ENCODE assay signal across 27 mouse cellular contexts in the genomic region with DNA sequence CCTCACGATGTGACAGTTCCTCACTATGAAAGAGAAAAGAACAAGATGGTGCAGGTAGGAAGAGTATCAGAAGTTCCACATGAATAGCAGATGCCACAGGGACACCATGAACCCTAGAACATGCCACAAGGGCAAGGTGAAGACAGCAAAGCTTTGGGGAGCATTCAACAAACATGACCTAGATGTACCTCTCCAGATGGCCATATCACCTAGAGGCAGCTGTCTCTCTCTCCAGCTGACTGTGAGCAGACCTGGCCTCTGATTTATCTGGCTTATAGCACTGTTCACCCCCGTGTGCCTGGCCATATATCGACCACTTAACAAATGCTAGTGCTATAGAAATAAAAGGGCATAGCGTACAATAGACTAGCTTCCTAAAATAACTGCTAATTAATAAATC. TPM values are rescaled to one million over a fixed set of nuclear protein-coding genes. Genes with fewer than 3 reads are reported as not detected.
DNase-seq lines count a peak whose midpoint lies in the region; ATAC-seq and TF ChIP-seq lines count a peak whose summit lies in the region.
"Had no signal": no experiment of that assay in that cellular context is flagged by ENCODE, and none has a peak within 500 bp of the region (broad histone marks: within the 10 kb centered on the region; RNA-seq: fewer than 3 reads in every experiment).

No protein-coding gene starts in this region.

- H3K27me3 ChIP-seq in cerebellum, adult 2 months (ENCODE audit: control insufficient read depth, insufficient read depth, low read length): no peaks in the 10 kb centered on the region
- H3K27me3 ChIP-seq in midbrain, embryonic 10.5 days (ENCODE audit: low read depth, poor library complexity, severe bottlenecking): no peaks in the 10 kb centered on the region
- H3K27me3 ChIP-seq in midbrain, embryonic 13.5 days: no peaks in the 10 kb centered on the region
- H3K27me3 ChIP-seq: CH12.LX; forebrain, embryonic 13.5 days; hindbrain, embryonic 13.5 days; intestine, embryonic 15.5 days; Patski had no signal

- no peaks in the 10 kb centered on the region for H3K9me3 ChIP-seq in midbrain, embryonic 10.5 days (replicated peaks)
- H3K9me3 ChIP-seq in midbrain, embryonic 13.5 days: no peaks in the 10 kb centered on the region
- H3K9me3 ChIP-seq: forebrain, embryonic 10.5 days; forebrain, embryonic 13.5 days; G1E; hindbrain, embryonic 10.5 days; hindbrain, embryonic 13.5 days; intestine, embryonic 15.5 days had no signal

- ATAC-seq in midbrain, embryonic 13.5 days: no peak
- ATAC-seq: forebrain, embryonic 13.5 days; forebrain, embryonic 16.5 days; hindbrain, embryonic 16.5 days; intestine, embryonic 15.5 days; Patski had no signal

- no peak overlapping the region for H3K9ac ChIP-seq in midbrain, embryonic 13.5 days (replicated peaks)
- H3K9ac ChIP-seq: forebrain, embryonic 13.5 days; hindbrain, embryonic 13.5 days; intestine, embryonic 15.5 days had no signal

- H3K4me1 ChIP-seq in cerebellum, adult 2 months (ENCODE audit: control insufficient read depth, insufficient read depth, low read length): peaks cover 3% of the 10 kb centered on the region; the same call in 1 of the 2 replicates
- H3K4me1 ChIP-seq in midbrain, embryonic 10.5 days: no peaks in the 10 kb centered on the region
- no peaks in the 10 kb centered on the region for H3K4me1 ChIP-seq in midbrain, embryonic 13.5 days (replicated peaks)
- H3K4me1 ChIP-seq: forebrain, embryonic 10.5 days; hindbrain, embryonic 10.5 days; hindbrain, embryonic 13.5 days; intestine, embryonic 15.5 days had no signal

- no peak for TF ChIP-seq POLR2A in cerebellum, adult 2 months (IDR thresholded peaks at IDR 0.05; ENCODE audit: borderline replicate concordance, insufficient read depth, low read length)

- peak; percentile 21 for DNase-seq in cerebellum, adult 11 months
- no peak for DNase-seq in cerebellum, postnatal 4 days (ENCODE audit: low spot score in 2 of 2)
- DNase-seq in brain, adult 2 months (ENCODE audit: low read depth, low spot score): peak; percentile 57
- peak; percentile 31 to 54 for DNase-seq in cerebellum, adult 2 months
- DNase-seq in cerebellum, adult 9-11 months: peak; percentile 57
- no peak for DNase-seq in midbrain, embryonic 10.5 days (ENCODE audit: low spot score)
- no peak for DNase-seq in right cerebral cortex, postnatal 14 days
- DNase-seq: adrenal gland, postnatal 10 days; B cell, adult 2 months; gastrocnemius, adult 2 months; gastrocnemius, postnatal 14 days; heart, adult 11 months; heart, postnatal 36 days; kidney, adult 11 months; kidney, adult 8-10 months had no signal

- H3K36me3 ChIP-seq in midbrain, embryonic 10.5 days: no peaks in the 10 kb centered on the region
- H3K36me3 ChIP-seq in midbrain, embryonic 13.5 days: no peaks in the 10 kb centered on the region
- H3K36me3 ChIP-seq: forebrain, embryonic 10.5 days; G1E; hindbrain, embryonic 10.5 days; hindbrain, embryonic 13.5 days; intestine, embryonic 15.5 days had no signal

- H3K4me3 ChIP-seq in cerebellum, adult 2 months (replicated peaks; ENCODE audit: insufficient read depth, low read depth, low read length): no peak overlapping the region
- no peak overlapping the region for H3K4me3 ChIP-seq in midbrain, embryonic 10.5 days
- H3K4me3 ChIP-seq in midbrain, embryonic 13.5 days (replicated peaks): no peak overlapping the region
- H3K4me3 ChIP-seq: forebrain, embryonic 10.5 days; forebrain, embryonic 13.5 days; gastrocnemius, adult 2 months; hindbrain, embryonic 10.5 days; hindbrain, embryonic 13.5 days; intestine, embryonic 15.5 days had no signal

- H3K4me2 ChIP-seq in midbrain, embryonic 13.5 days (replicated peaks): no peak overlapping the region
- H3K4me2 ChIP-seq: forebrain, embryonic 13.5 days; heart, embryonic 11.5 days; hindbrain, embryonic 13.5 days; intestine, embryonic 15.5 days had no signal

- no peak overlapping the region for H3K27ac ChIP-seq in cerebellum, adult 2 months (ENCODE audit: insufficient read depth, low read length)
- no peak overlapping the region for H3K27ac ChIP-seq in midbrain, embryonic 10.5 days (replicated peaks)
- H3K27ac ChIP-seq in midbrain, embryonic 13.5 days: no peak overlapping the region
- H3K27ac ChIP-seq: forebrain, embryonic 10.5 days; forebrain, embryonic 13.5 days; gastrocnemius, adult 2 months; hindbrain, embryonic 10.5 days; hindbrain, embryonic 13.5 days; intestine, embryonic 15.5 days had no signal

- WGBS in cerebellum, adult 2 months: 48% methylated on average over 4 of the region's 4 CpGs
- 82% methylated on average over 4 of the region's 4 CpGs for WGBS in midbrain, embryonic 10.5 days
- WGBS in midbrain, embryonic 13.5 days: 85% methylated on average over 4 of the region's 4 CpGs

- TF ChIP-seq CTCF in cerebellum, adult 2 months (IDR thresholded peaks at IDR 0.05; ENCODE audit: borderline replicate concordance, insufficient read depth, low read depth, low read length): no peak

RNA-seq across cellular contexts. Expression of gene Mfap3l, which starts 17.5 kb away (rescaled TPM):
- polyA plus RNA-seq in cerebellum, adult 2 months (2012; rRNA removed): 24.6 and 25.3 TPM in 2 replicates
- 1.3 and 1.7 TPM in 2 replicates for polyA plus RNA-seq in midbrain, embryonic 10.5 days (2016; fragmentation: Nextera tagmentation; extraction: Ambion mirVana)
- 0.86 and 1.1 TPM in 2 replicates for polyA plus RNA-seq in midbrain, embryonic 13.5 days (2015; fragmentation: Nextera tagmentation; extraction: Ambion mirVana)
- polyA plus RNA-seq: G1E had no signal

Comparison
In these comparisons a context has a peak if more than half of its experiments do, and no peak if none do; other contexts are left out.
1. DNase-seq: peak in cerebellum, adult 11 months (single experiment), brain, adult 2 months (single experiment), cerebellum, adult 2 months (2 of 2) and cerebellum, adult 9-11 months (single experiment); none in cerebellum, postnatal 4 days (0 of 2), midbrain, embryonic 10.5 days (single experiment) and right cerebral cortex, postnatal 14 days (single experiment).